Mouse (Mus musculus) liver, embryonic 14.5 days (tissue): Measurements from ENCODE around the gene Tmem169.

Source experiments
- CTCF ChIP-seq: IDR thresholded peaks from 2 replicates; pipeline ENCODE4 v1.5.1; 2016; ENCODE audit warnings: antibody characterized with exemption, low read depth, control low read depth
- EP300 ChIP-seq: IDR thresholded peaks from 2 replicates; pipeline ENCODE4 v1.6.1; 2016; ENCODE audit warnings: antibody characterized with exemption, low read depth

- TF ChIP-seq CTCF (no peak), EP300 (no peak)
These were observed 4.5 kb downstream of the Tmem169 start for GRCm38 (mm10) chr1:72288527-72289150.
